In genomic region chr1:181800667-181801066, GRCm38 (mm10) we compare ENCODE assay signal across 23 mouse cellular contexts.
"Had no signal": no experiment of that assay in that cellular context is flagged by ENCODE, and none has a peak within 500 bp of the region (broad histone marks: within the 10 kb centered on the region; RNA-seq: fewer than 3 reads in every experiment).

No protein-coding gene starts in this region.

- H3K4me2 ChIP-seq: intestine, embryonic 15.5 days; kidney, embryonic 15.5 days; limb, embryonic 15.5 days; liver, embryonic 11.5 days; neural tube, embryonic 12.5 days; neural tube, embryonic 15.5 days had no signal

- H3K4me1 ChIP-seq: intestine, embryonic 15.5 days; kidney, embryonic 15.5 days; limb, embryonic 15.5 days; megakaryocyte, embryonic 14.5 days; midbrain, embryonic 10.5 days; neural tube, embryonic 12.5 days; neural tube, embryonic 15.5 days had no signal

- H3K9me3 ChIP-seq: intestine, embryonic 15.5 days; kidney, embryonic 15.5 days; limb, embryonic 15.5 days; midbrain, embryonic 10.5 days; neural tube, embryonic 12.5 days; neural tube, embryonic 15.5 days had no signal

- H3K9ac ChIP-seq: intestine, embryonic 15.5 days; kidney, embryonic 15.5 days; limb, embryonic 15.5 days; liver, embryonic 14.5 days; liver, postnatal 0 days; neural tube, embryonic 12.5 days; neural tube, embryonic 15.5 days had no signal

- ATAC-seq: intestine, embryonic 15.5 days; liver, postnatal 0 days had no signal

- H3K36me3 ChIP-seq: intestine, embryonic 15.5 days; kidney, embryonic 15.5 days; limb, embryonic 15.5 days; midbrain, embryonic 10.5 days; neural tube, embryonic 12.5 days; neural tube, embryonic 15.5 days had no signal

- H3K27ac ChIP-seq: intestine, embryonic 15.5 days; kidney, embryonic 15.5 days; limb, embryonic 15.5 days; liver, embryonic 14.5 days; midbrain, embryonic 10.5 days; neural tube, embryonic 12.5 days; neural tube, embryonic 15.5 days; stomach, postnatal 0 days had no signal

- H3K27me3 ChIP-seq: intestine, embryonic 15.5 days; kidney, embryonic 15.5 days; limb, embryonic 15.5 days; neural tube, embryonic 12.5 days; neural tube, embryonic 15.5 days had no signal

- DNase-seq: kidney, adult 11 months; kidney, adult 8-10 months; kidney, postnatal 10 days; kidney, postnatal 36 days; layer of hippocampus, postnatal 36 days; liver, postnatal 0 days; midbrain, embryonic 14.5 days; right cerebral cortex, adult 18-20 months; right cerebral cortex, postnatal 14 days; right cerebral cortex, postnatal 4 days; thymus, adult 2 months; thymus, postnatal 14 days; thymus, postnatal 4 days had no signal

- H3K4me3 ChIP-seq: intestine, embryonic 15.5 days; kidney, embryonic 15.5 days; limb, embryonic 15.5 days; megakaryocyte, embryonic 14.5 days; midbrain, embryonic 10.5 days; neural tube, embryonic 12.5 days; neural tube, embryonic 15.5 days had no signal
